8 mouse cellular contexts compared by ENCODE assay signal in the genomic region with DNA sequence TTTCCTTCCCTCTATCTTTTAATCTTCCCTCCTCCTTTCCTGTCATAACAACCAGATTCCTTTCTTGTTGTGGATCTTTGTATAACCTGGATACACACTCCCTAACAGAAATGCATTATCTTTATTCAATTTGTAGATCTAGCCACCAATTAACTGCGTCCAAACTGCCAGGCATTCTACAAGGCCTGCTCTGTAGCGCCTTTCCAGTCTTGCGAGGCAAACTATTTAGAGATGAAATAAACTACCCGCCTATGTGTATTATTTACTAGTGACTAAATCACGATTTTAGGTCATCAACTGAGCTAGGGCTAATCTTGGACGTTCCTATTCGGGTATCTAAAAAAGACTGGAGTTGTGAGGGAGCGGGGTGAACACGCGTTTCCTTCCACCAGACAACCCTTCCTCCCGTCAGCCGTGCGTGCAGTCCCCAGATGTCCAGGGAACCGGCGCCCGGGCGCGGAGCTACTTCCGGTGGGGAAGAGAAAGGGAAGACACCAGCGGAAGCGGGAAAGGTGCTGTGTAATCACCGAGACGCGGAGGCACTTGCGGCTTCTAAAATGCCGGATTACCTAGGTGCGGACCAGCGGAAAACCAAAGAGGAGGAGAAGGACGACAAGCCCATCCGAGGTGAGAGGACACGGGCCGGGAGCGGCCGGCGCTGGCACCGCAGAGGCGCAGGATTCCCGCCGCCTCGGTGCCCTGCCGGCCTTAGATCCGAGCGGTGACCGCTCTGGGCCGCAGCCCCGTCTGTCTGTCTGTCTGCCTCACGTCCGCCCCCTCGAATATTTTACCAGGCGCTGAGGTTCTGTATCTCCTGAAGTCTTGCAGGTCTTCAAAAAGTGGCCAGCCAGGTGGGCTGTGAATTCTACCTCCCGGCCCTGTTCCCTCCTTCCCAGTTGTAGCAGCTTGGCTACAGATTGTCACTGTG. TPM values are rescaled to one million over a fixed set of nuclear protein-coding genes. Genes with fewer than 3 reads are reported as not detected.
DNase-seq lines count a peak whose midpoint lies in the region; ATAC-seq and TF ChIP-seq lines count a peak whose summit lies in the region.

No protein-coding gene starts in this region.

- no peaks in the 10 kb centered on the region for H3K27me3 ChIP-seq in heart, embryonic 12.5 days (replicated peaks)
- H3K27me3 ChIP-seq in kidney, postnatal 0 days (ENCODE audit: insufficient read depth, low read length), result no peaks in the 10 kb centered on the region
- H3K27me3 ChIP-seq in liver, embryonic 11.5 days (replicated peaks; ENCODE audit: control insufficient read depth, insufficient read depth, low read length), result no peaks in the 10 kb centered on the region
- H3K27me3 ChIP-seq in stomach, embryonic 14.5 days (ENCODE audit: control insufficient read depth, insufficient read depth, low read length), result no peaks in the 10 kb centered on the region

- H3K4me1 ChIP-seq in heart, embryonic 12.5 days (replicated peaks), result peaks cover 18% of the 10 kb centered on the region
- 0 out of 2 replicates have a peak, but pooled peaks cover 3% of the 10 kb centered on the region for H3K4me1 ChIP-seq in kidney, postnatal 0 days (replicated peaks; ENCODE audit: insufficient read depth, low read length)
- H3K4me1 ChIP-seq in liver, embryonic 11.5 days (replicated peaks; ENCODE audit: control insufficient read depth, insufficient read depth, low read length), result peaks cover 6% of the 10 kb centered on the region; the same call in 1 of the 2 replicates
- peaks cover 7% of the 10 kb centered on the region for H3K4me1 ChIP-seq in stomach, embryonic 14.5 days (ENCODE audit: control insufficient read depth, insufficient read depth, low read length)

- H3K9me3 ChIP-seq in heart, embryonic 12.5 days (replicated peaks), result no peaks in the 10 kb centered on the region
- no peaks in the 10 kb centered on the region for H3K9me3 ChIP-seq in kidney, postnatal 0 days (replicated peaks; ENCODE audit: low read length)
- no peaks in the 10 kb centered on the region for H3K9me3 ChIP-seq in liver, embryonic 11.5 days (ENCODE audit: control insufficient read depth, low read length)
- H3K9me3 ChIP-seq in stomach, embryonic 14.5 days (ENCODE audit: control insufficient read depth, low read depth, low read length), result no peaks in the 10 kb centered on the region

- H3K4me2 ChIP-seq in heart, embryonic 12.5 days, result peak overlapping the region; percentile 69
- H3K4me2 ChIP-seq in kidney, postnatal 0 days (ENCODE audit: low read length), result peak overlapping the region; percentile 71
- H3K4me2 ChIP-seq in liver, embryonic 11.5 days, result peak overlapping the region; percentile 83
- peak overlapping the region; percentile 55 for H3K4me2 ChIP-seq in stomach, embryonic 14.5 days (replicated peaks; ENCODE audit: low read depth, low read length)

- ATAC-seq in erythroid progenitor cell, adult 5-6 weeks (replicated peaks; ENCODE audit: low FRiP score, poor library complexity, severe bottlenecking), result peak; percentile 88
- ATAC-seq in heart, embryonic 12.5 days (ENCODE audit: insufficient number of reproducible peaks, low FRiP score), result peak; percentile 84
- peak; percentile 87 for ATAC-seq in kidney, postnatal 0 days (replicated peaks; ENCODE audit: low FRiP score, low read depth)
- peak; percentile 82 for ATAC-seq in liver, embryonic 11.5 days (replicated peaks; ENCODE audit: low FRiP score)
- ATAC-seq in stomach, embryonic 14.5 days (ENCODE audit: insufficient number of reproducible peaks, insufficient read depth, low FRiP score, low read depth), result peak; percentile 88

- DNase-seq in CD4-positive helper T cell, adult 2 months (ENCODE audit: low read depth, low spot score), result peak; percentile 94
- DNase-seq in brain, embryonic 18.5 days (ENCODE audit: low read depth, low spot score), result peak; percentile 82
- DNase-seq in kidney, postnatal 0 days (ENCODE audit: low spot score), result peak; percentile 94
- DNase-seq in liver, embryonic 11.5 days (ENCODE audit: low spot score), result peak; percentile 96
- DNase-seq in naive thymus-derived CD4-positive, alpha-beta T cell, adult 2 months (ENCODE audit: low read depth), result peak; percentile 94

- H3K4me3 ChIP-seq in heart, embryonic 12.5 days, result peak overlapping the region; percentile 98
- H3K4me3 ChIP-seq in kidney, postnatal 0 days (replicated peaks; ENCODE audit: low read depth, low read length), result peak overlapping the region; percentile 97
- peak overlapping the region; percentile 91 for H3K4me3 ChIP-seq in liver, embryonic 11.5 days (ENCODE audit: low read depth, low read length)
- H3K4me3 ChIP-seq in stomach, embryonic 14.5 days (ENCODE audit: low read depth, low read length), result peak overlapping the region; percentile 96

- H3K36me3 ChIP-seq in heart, embryonic 12.5 days, result peaks cover 30% of the 10 kb centered on the region
- 0 out of 2 replicates have a peak, but pooled peaks cover 4% of the 10 kb centered on the region for H3K36me3 ChIP-seq in kidney, postnatal 0 days (ENCODE audit: insufficient read depth, low read length)
- H3K36me3 ChIP-seq in liver, embryonic 11.5 days (ENCODE audit: control insufficient read depth, insufficient read depth, low read length), result peaks cover 9% of the 10 kb centered on the region
- peaks cover 8% of the 10 kb centered on the region for H3K36me3 ChIP-seq in stomach, embryonic 14.5 days (ENCODE audit: control insufficient read depth, insufficient read depth, low read length)

- peak overlapping the region; percentile 81 for H3K27ac ChIP-seq in heart, embryonic 12.5 days (ENCODE audit: poor library complexity, severe bottlenecking)
- peak overlapping the region; percentile 85 for H3K27ac ChIP-seq in kidney, postnatal 0 days
- H3K27ac ChIP-seq in liver, embryonic 11.5 days (ENCODE audit: low read depth, low read length), result peak overlapping the region; percentile 64
- H3K27ac ChIP-seq in stomach, embryonic 14.5 days (ENCODE audit: low read length), result peak overlapping the region; percentile 77

- WGBS in heart, embryonic 12.5 days, result 2% methylated on average over 51 of the region's 51 CpGs
- WGBS in kidney, postnatal 0 days, result 2% methylated on average over 49 of the region's 51 CpGs
- WGBS in liver, embryonic 11.5 days, result 2% methylated on average over 51 of the region's 51 CpGs
- 2% methylated on average over 51 of the region's 51 CpGs for WGBS in stomach, embryonic 14.5 days

- peak overlapping the region; percentile 98 for H3K9ac ChIP-seq in heart, embryonic 12.5 days
- H3K9ac ChIP-seq in kidney, postnatal 0 days (ENCODE audit: low read depth, low read length), result peak overlapping the region; percentile 81
- peak overlapping the region; percentile 91 for H3K9ac ChIP-seq in liver, embryonic 11.5 days (ENCODE audit: low read depth, low read length)
- H3K9ac ChIP-seq in stomach, embryonic 14.5 days (replicated peaks; ENCODE audit: low read depth, low read length), result peak overlapping the region; percentile 93

- no peak for TF ChIP-seq CTCF in kidney, postnatal 0 days (IDR thresholded peaks at IDR 0.05; ENCODE audit: low read depth)

RNA-seq across cellular contexts. Expression of gene Psmc2, which starts 1.4 kb away (rescaled TPM):
- 67.4 and 108 TPM in 2 replicates for total RNA-seq in erythroid progenitor cell, adult 5-6 weeks (2015; ENCODE audit: low replicate concordance)
- total RNA-seq in erythroid progenitor cell, adult 5-6 weeks (2017; ENCODE audit: low replicate concordance), result 41.2 and 51.7 TPM in 2 replicates
- 151 and 157 TPM in 2 replicates for polyA plus RNA-seq in heart, embryonic 12.5 days (2016; fragmentation: Nextera tagmentation; extraction: Ambion mirVana)
- polyA plus RNA-seq in kidney, postnatal 0 days (2015; fragmentation: Nextera tagmentation; extraction: Ambion mirVana), result 157 and 171 TPM in 2 replicates
- 229 and 246 TPM in 2 replicates for polyA plus RNA-seq in liver, embryonic 11.5 days (2014; fragmentation: Nextera tagmentation; extraction: Ambion mirVana)
- 158 and 162 TPM in 2 replicates for polyA plus RNA-seq in stomach, embryonic 14.5 days (2014; fragmentation: Nextera tagmentation; extraction: Ambion mirVana)

RNA-seq across cellular contexts. Expression of gene Dnajc2, which starts 1.5 kb away (rescaled TPM):
- total RNA-seq in erythroid progenitor cell, adult 5-6 weeks (2015; ENCODE audit: low replicate concordance), result 10.5 and 23.9 TPM in 2 replicates
- 13.3 and 18.6 TPM in 2 replicates for total RNA-seq in erythroid progenitor cell, adult 5-6 weeks (2017; ENCODE audit: low replicate concordance)
- polyA plus RNA-seq in heart, embryonic 12.5 days (2016; fragmentation: Nextera tagmentation; extraction: Ambion mirVana), result 63.0 and 63.6 TPM in 2 replicates
- 73.9 and 77.8 TPM in 2 replicates for polyA plus RNA-seq in kidney, postnatal 0 days (2015; fragmentation: Nextera tagmentation; extraction: Ambion mirVana)
- polyA plus RNA-seq in liver, embryonic 11.5 days (2014; fragmentation: Nextera tagmentation; extraction: Ambion mirVana), result 99.9 and 104 TPM in 2 replicates
- 64.2 and 68.0 TPM in 2 replicates for polyA plus RNA-seq in stomach, embryonic 14.5 days (2014; fragmentation: Nextera tagmentation; extraction: Ambion mirVana)

RNA-seq across cellular contexts. Expression of gene Pmpcb, which starts 49.6 kb away (rescaled TPM):
- total RNA-seq in erythroid progenitor cell, adult 5-6 weeks (2015; ENCODE audit: low replicate concordance), result 32.7 and 72.4 TPM in 2 replicates
- 56.0 and 71.2 TPM in 2 replicates for total RNA-seq in erythroid progenitor cell, adult 5-6 weeks (2017; ENCODE audit: low replicate concordance)
- polyA plus RNA-seq in heart, embryonic 12.5 days (2016; fragmentation: Nextera tagmentation; extraction: Ambion mirVana), result 131 and 136 TPM in 2 replicates
- 101 and 107 TPM in 2 replicates for polyA plus RNA-seq in kidney, postnatal 0 days (2015; fragmentation: Nextera tagmentation; extraction: Ambion mirVana)
- polyA plus RNA-seq in liver, embryonic 11.5 days (2014; fragmentation: Nextera tagmentation; extraction: Ambion mirVana), result 89.6 and 90.9 TPM in 2 replicates
- polyA plus RNA-seq in stomach, embryonic 14.5 days (2014; fragmentation: Nextera tagmentation; extraction: Ambion mirVana), result 83.7 and 84.3 TPM in 2 replicates

Comparison
In these comparisons a context has a peak if more than half of its experiments do, and no peak if none do; other contexts are left out.
1. Peak in every context shown above with its lines: DNase-seq, ATAC-seq, H3K4me3 ChIP-seq and H3K27ac ChIP-seq.